Mouse (Mus musculus) embryonic facial prominence, embryonic 14.5 days (tissue): ENCODE results near the gene Pabpc1l. TPM values are rescaled to one million over a fixed set of nuclear protein-coding genes. Genes with fewer than 3 reads are reported as not detected.

ENCODE experiments used
- ATAC-seq: fragments of 200-750 bp; cut with Nextera tagmentation; 2 replicates; pipeline ENCODE4 v1.8.0; 2017; ENCODE audit warnings: low read depth, moderate number of reproducible peaks, moderate TSS enrichment
- DNase-seq: peaks from one replicate; pipeline ENCODE4 v3.0.0-alpha.2; 2015; ENCODE audit warnings: low spot score
- H3K27ac ChIP-seq: fragments of 300-500 bp; sonication (generic); replicated peaks from 2 replicates; pipeline ENCODE4 v1.5.1; 2014; ENCODE audit warnings: low read depth, mild to moderate bottlenecking, low read length, moderate library complexity
- H3K27me3 ChIP-seq: fragments of 300-500 bp; sonication (generic); replicated peaks from 2 replicates; pipeline ENCODE4 v1.6.1; 2014; ENCODE audit warnings: low read length; ENCODE audit not compliant: control insufficient read depth, insufficient read depth
- H3K36me3 ChIP-seq: fragments of 300-500 bp; sonication (generic); 2 replicates; pipeline ENCODE4 v1.6.1; 2014; ENCODE audit warnings: low read length, mixed read lengths; ENCODE audit not compliant: control insufficient read depth, insufficient read depth
- H3K4me1 ChIP-seq: fragments of 300-500 bp; sonication (generic); 2 replicates; pipeline ENCODE4 v1.6.1; 2014; ENCODE audit warnings: antibody characterized with exemption, low read length; ENCODE audit not compliant: control insufficient read depth, insufficient read depth
- H3K4me2 ChIP-seq: fragments of 300-500 bp; sonication (generic); 2 replicates; pipeline ENCODE4 v1.6.1; 2014; ENCODE audit warnings: low read depth, mild to moderate bottlenecking, low read length, moderate library complexity, mixed read lengths
- H3K4me3 ChIP-seq: fragments of 300-500 bp; sonication (generic); 2 replicates; pipeline ENCODE4 v1.5.1; 2014; ENCODE audit warnings: low read depth, mild to moderate bottlenecking, low read length
- H3K9ac ChIP-seq: fragments of 300-500 bp; sonication (generic); 2 replicates; pipeline ENCODE4 v1.6.1; 2014; ENCODE audit warnings: low read depth, mild to moderate bottlenecking, low read length, moderate library complexity, mixed read lengths
- H3K9me3 ChIP-seq: fragments of 300-500 bp; sonication (generic); 2 replicates; pipeline ENCODE4 v1.6.1; 2016; ENCODE audit warnings: low read length; ENCODE audit not compliant: control insufficient read depth
- WGBS: fragments of 180-500 bp; shearing (Covaris S2); extraction: QIAGEN DNeasy Blood & Tissue Kit; methylation state at CpG from one replicate; pipeline ENCODE4 v1.1.7; 2014; 5-methylcytosine and 5-hydroxymethylcytosine counted together
- polyA plus RNA-seq: library from polyadenylated mRNA; unstranded; fragments of >200 nt; fragmentation: Nextera tagmentation; extraction: Ambion mirVana; gene quantifications from 2 replicates; pipeline ENCODE4 v1.2.1, GENCODE M21; 2014

Pabpc1l gene
- polyA plus RNA-seq, 1 experiment from 2014 or later: 2.8 TPM

GRCm38 (mm10) chr2:164015304-164015703 lies 9.9 kb upstream of the Pabpc1l start:
- H3K4me1 ChIP-seq: no peaks in the 10 kb centered on the region
- H3K9ac ChIP-seq: no peak overlapping the region
- no peak overlapping the region for H3K27ac ChIP-seq
- H3K4me3 ChIP-seq: no peak overlapping the region
- no peaks in the 10 kb centered on the region for H3K27me3 ChIP-seq
- no peaks in the 10 kb centered on the region for H3K9me3 ChIP-seq
- DNase-seq: no peak
- ATAC-seq: no peak
- 91% methylated on average over 16 of the region's 16 CpGs for WGBS
- peaks cover 89% of the 10 kb centered on the region for H3K36me3 ChIP-seq
- H3K4me2 ChIP-seq: no peak overlapping the region

GRCm38 (mm10) chr2:164018910-164019309 lies 6.3 kb upstream of the Pabpc1l start:
- Histone ChIP-seq H3K9me3 (no peaks in the 10 kb centered on the region), H3K27ac (no peak overlapping the region), H3K27me3 (no peaks in the 10 kb centered on the region), H3K4me1 (no peaks in the 10 kb centered on the region), H3K9ac (no peak overlapping the region), H3K36me3 (peaks cover 63% of the 10 kb centered on the region), H3K4me3 (no peak overlapping the region), H3K4me2 (no peak overlapping the region)
- ATAC-seq: no peak
- no peak for DNase-seq
- 91% methylated on average over 3 of the region's 3 CpGs for WGBS

GRCm38 (mm10) chr2:164019943-164020342 lies 5.3 kb upstream of the Pabpc1l start:
- H3K27me3 ChIP-seq: no peaks in the 10 kb centered on the region
- ATAC-seq (no peak), DNase-seq (no peak)
- no peak overlapping the region for H3K4me2 ChIP-seq
- no peak overlapping the region for H3K9ac ChIP-seq
- H3K36me3 ChIP-seq: peaks cover 53% of the 10 kb centered on the region
- WGBS: 92% methylated on average over 4 of the region's 4 CpGs
- no peaks in the 10 kb centered on the region for H3K9me3 ChIP-seq
- no peak overlapping the region for H3K27ac ChIP-seq
- no peak overlapping the region for H3K4me3 ChIP-seq
- H3K4me1 ChIP-seq: no peaks in the 10 kb centered on the region

- H3K4me1 ChIP-seq: no peaks in the 10 kb centered on the region
- H3K9me3 ChIP-seq: no peaks in the 10 kb centered on the region
- no peak overlapping the region for H3K9ac ChIP-seq
- H3K27ac ChIP-seq: no peak overlapping the region
- ATAC-seq (no peak), DNase-seq (no peak)
- peaks cover 31% of the 10 kb centered on the region for H3K36me3 ChIP-seq
- no peak overlapping the region for H3K4me3 ChIP-seq
- H3K27me3 ChIP-seq: no peaks in the 10 kb centered on the region
- H3K4me2 ChIP-seq: no peak overlapping the region
- WGBS: 57% methylated on average over 2 of the region's 2 CpGs
These were observed 3.1 kb upstream of the Pabpc1l start for GRCm38 (mm10) chr2:164022104-164022503.

- DNase-seq (no peak), ATAC-seq (no peak)
- no peak overlapping the region for H3K4me2 ChIP-seq
- 66% methylated on average over 10 of the region's 10 CpGs for WGBS
- no peaks in the 10 kb centered on the region for H3K27me3 ChIP-seq
- no peaks in the 10 kb centered on the region for H3K9me3 ChIP-seq
- H3K36me3 ChIP-seq: no peaks in the 10 kb centered on the region
- no peak overlapping the region for H3K4me3 ChIP-seq
- H3K27ac ChIP-seq: no peak overlapping the region
- no peak overlapping the region for H3K9ac ChIP-seq
- H3K4me1 ChIP-seq: 0 out of 2 replicates have a peak, but pooled peaks cover 4% of the 10 kb centered on the region
These were observed 5.9 kb downstream of the Pabpc1l start for GRCm38 (mm10) chr2:164031147-164031546.

- Histone ChIP-seq H3K36me3 (no peaks in the 10 kb centered on the region), H3K4me1 (0 out of 2 replicates have a peak, but pooled peaks cover 1% of the 10 kb centered on the region), H3K27me3 (no peaks in the 10 kb centered on the region), H3K4me2 (no peak overlapping the region), H3K27ac (no peak overlapping the region), H3K4me3 (no peak overlapping the region), H3K9ac (no peak overlapping the region), H3K9me3 (no peaks in the 10 kb centered on the region)
- DNase-seq: no peak
- ATAC-seq: no peak
- WGBS: 99% methylated on average over 3 of the region's 3 CpGs
These were observed 7.7 kb downstream of the Pabpc1l start for GRCm38 (mm10) chr2:164032973-164033372.

- DNase-seq (peak; percentile 91), ATAC-seq (peak; percentile 95)
- Histone ChIP-seq H3K4me1 (no peaks in the 10 kb centered on the region), H3K27ac (no peak overlapping the region), H3K9me3 (no peaks in the 10 kb centered on the region), H3K27me3 (no peaks in the 10 kb centered on the region), H3K9ac (no peak overlapping the region), H3K4me2 (no peak overlapping the region), H3K4me3 (no peak overlapping the region), H3K36me3 (no peaks in the 10 kb centered on the region)
- WGBS: 39% methylated on average over 10 of the region's 10 CpGs
These were observed 11.3 kb downstream of the Pabpc1l start for GRCm38 (mm10) chr2:164036520-164037019.

- 93% methylated on average over 1 of the region's 1 CpGs for WGBS
- Histone ChIP-seq H3K9ac (no peak overlapping the region), H3K27me3 (no peaks in the 10 kb centered on the region), H3K4me1 (no peaks in the 10 kb centered on the region), H3K9me3 (no peaks in the 10 kb centered on the region), H3K4me3 (no peak overlapping the region), H3K36me3 (no peaks in the 10 kb centered on the region), H3K27ac (no peak overlapping the region), H3K4me2 (no peak overlapping the region)
- ATAC-seq: no peak
- no peak for DNase-seq
These were observed 13.3 kb downstream of the Pabpc1l start for GRCm38 (mm10) chr2:164038407-164039028.

- H3K9me3 ChIP-seq: no peaks in the 10 kb centered on the region
- WGBS: 83% methylated on average over 6 of the region's 6 CpGs
These were observed 15.7 kb downstream of the Pabpc1l start for GRCm38 (mm10) chr2:164040949-164041348.

More at GRCm38 (mm10) chr2:164040949-164041348, 15.7 kb downstream of the Pabpc1l start:
- no peak for ATAC-seq
- H3K36me3 ChIP-seq: no peaks in the 10 kb centered on the region
- H3K9ac ChIP-seq: no peak overlapping the region
- no peak overlapping the region for H3K4me3 ChIP-seq
- DNase-seq: no peak
- no peak overlapping the region for H3K4me2 ChIP-seq
- no peak overlapping the region for H3K27ac ChIP-seq
- no peaks in the 10 kb centered on the region for H3K27me3 ChIP-seq
- no peaks in the 10 kb centered on the region for H3K4me1 ChIP-seq
